Mouse (Mus musculus): ENCODE measurements around the gene Rab30. TPM values are rescaled to one million over a fixed set of nuclear protein-coding genes. Genes with fewer than 3 reads are reported as not detected.
"Not testable (repeated sequence)": the region's sequence is repeated elsewhere in the genome, so short reads cannot be mapped to it uniquely, and the experiment has no call there.

Rab30 gene
- polyA plus RNA-seq, 1 experiment from 2014 or later = 22.9 TPM

GRCm38 (mm10) chr7:92758067-92758466 is 16.7 kb downstream of the Rab30 start:
- Histone ChIP-seq H3K36me3 (no peaks in the 10 kb centered on the region), H3K4me1 (peaks cover 10% of the 10 kb centered on the region), H3K9ac (no peak overlapping the region), H3K4me3 (no peak overlapping the region), H3K4me2 (replicated peaks) (no peak overlapping the region), H3K27me3 (no peaks in the 10 kb centered on the region), H3K27ac (no peak overlapping the region), H3K9me3 (no peaks in the 10 kb centered on the region)
- WGBS = 70% methylated on average over 5 of the region's 5 CpGs
- ATAC-seq (ENCODE audit: low FRiP score, low read depth) = no peak

GRCm38 (mm10) chr7:92760651-92761050 is 19.2 kb downstream of the Rab30 start:
- Histone ChIP-seq H3K9ac (no peak overlapping the region), H3K27ac (no peak overlapping the region), H3K9me3 (no peaks in the 10 kb centered on the region), H3K27me3 (peaks cover 6% of the 10 kb centered on the region; the same call in 1 of the 2 replicates), H3K36me3 (no peaks in the 10 kb centered on the region), H3K4me1 (peaks cover 13% of the 10 kb centered on the region), H3K4me3 (no peak overlapping the region), H3K4me2 (replicated peaks) (no peak overlapping the region)
- no peak for ATAC-seq (ENCODE audit: low FRiP score, low read depth)
- 77% methylated on average over 6 of the region's 6 CpGs for WGBS

- ATAC-seq (ENCODE audit: low FRiP score, low read depth) = no peak; the same call in 1 of the 2 replicates
- no peaks in the 10 kb centered on the region for H3K9me3 ChIP-seq
- H3K4me3 ChIP-seq = no peak overlapping the region
- peaks cover 6% of the 10 kb centered on the region; the same call in 1 of the 2 replicates for H3K27me3 ChIP-seq
- WGBS = 83% methylated on average over 9 of the region's 9 CpGs
- peaks cover 18% of the 10 kb centered on the region for H3K4me1 ChIP-seq
- H3K9ac ChIP-seq = no peak overlapping the region
- H3K36me3 ChIP-seq = no peaks in the 10 kb centered on the region
- no peak overlapping the region for H3K27ac ChIP-seq
- H3K4me2 ChIP-seq (replicated peaks) = no peak overlapping the region
Measured at GRCm38 (mm10) chr7:92761161-92761560, 19.8 kb downstream of the Rab30 start.

GRCm38 (mm10) chr7:92765426-92765825 is 24.0 kb downstream of the Rab30 start:
- 66% methylated on average over 9 of the region's 9 CpGs for WGBS
- H3K4me1 ChIP-seq = peaks cover 32% of the 10 kb centered on the region
- no peak for ATAC-seq (ENCODE audit: low FRiP score, low read depth)

GRCm38 (mm10) chr7:92766096-92767090 is 25.0 kb downstream of the Rab30 start:
- no peak overlapping the region for H3K27ac ChIP-seq
- no peak overlapping the region for H3K4me3 ChIP-seq
- no peaks in the 10 kb centered on the region for H3K9me3 ChIP-seq
- WGBS = 34% methylated on average over 9 of the region's 9 CpGs
- peaks cover 18% of the 10 kb centered on the region for H3K27me3 ChIP-seq
- ATAC-seq (ENCODE audit: low FRiP score, low read depth) = peak; percentile 37; the same call in 1 of the 2 replicates
- 0 out of 2 replicates have a peak overlapping the region, but pooled peaks have one; percentile 9 for H3K4me2 ChIP-seq (replicated peaks)
- H3K4me1 ChIP-seq = peaks cover 28% of the 10 kb centered on the region
- H3K9ac ChIP-seq = no peak overlapping the region
- no peaks in the 10 kb centered on the region for H3K36me3 ChIP-seq

More at GRCm38 (mm10) chr7:92765426-92765825, 24.0 kb downstream of the Rab30 start:
- Histone ChIP-seq H3K4me2 (replicated peaks) (no peak overlapping the region), H3K4me3 (no peak overlapping the region), H3K27ac (no peak overlapping the region), H3K9me3 (no peaks in the 10 kb centered on the region), H3K36me3 (no peaks in the 10 kb centered on the region), H3K9ac (no peak overlapping the region), H3K27me3 (peaks cover 18% of the 10 kb centered on the region)

GRCm38 (mm10) chr7:92768116-92768515 is 26.7 kb downstream of the Rab30 start:
- H3K4me2 ChIP-seq (replicated peaks); H3K9ac ChIP-seq; ATAC-seq (ENCODE audit: low FRiP score, low read depth); H3K27ac ChIP-seq; H3K9me3 ChIP-seq; H3K4me3 ChIP-seq; H3K36me3 ChIP-seq: not testable (repeated sequence)
- Histone ChIP-seq H3K4me1 (peaks cover 26% of the 10 kb centered on the region), H3K27me3 (peaks cover 18% of the 10 kb centered on the region)
- WGBS = 94% methylated on average over 12 of the region's 12 CpGs

GRCm38 (mm10) chr7:92768859-92769258 is 27.5 kb downstream of the Rab30 start:
- Histone ChIP-seq H3K4me3 (no peak overlapping the region), H3K4me1 (peaks cover 26% of the 10 kb centered on the region), H3K36me3 (no peaks in the 10 kb centered on the region), H3K27me3 (peaks cover 18% of the 10 kb centered on the region), H3K9me3 (no peaks in the 10 kb centered on the region), H3K9ac (no peak overlapping the region), H3K27ac (no peak overlapping the region), H3K4me2 (replicated peaks) (no peak overlapping the region)
- no peak for ATAC-seq (ENCODE audit: low FRiP score, low read depth)
- WGBS = 61% methylated on average over 7 of the region's 7 CpGs

- Histone ChIP-seq H3K4me1 (peaks cover 33% of the 10 kb centered on the region), H3K27ac (no peak overlapping the region), H3K9me3 (no peaks in the 10 kb centered on the region), H3K9ac (no peak overlapping the region), H3K36me3 (no peaks in the 10 kb centered on the region), H3K4me3 (no peak overlapping the region), H3K27me3 (peaks cover 7% of the 10 kb centered on the region; the same call in 1 of the 2 replicates), H3K4me2 (replicated peaks) (no peak overlapping the region)
- WGBS = 85% methylated on average over 3 of the region's 3 CpGs
- no peak for ATAC-seq (ENCODE audit: low FRiP score, low read depth)
Measured at GRCm38 (mm10) chr7:92773006-92773405, 31.6 kb downstream of the Rab30 start.

GRCm38 (mm10) chr7:92773596-92773995 is 32.2 kb downstream of the Rab30 start:
- peaks cover 5% of the 10 kb centered on the region; the same call in 1 of the 2 replicates for H3K27me3 ChIP-seq
- no peaks in the 10 kb centered on the region for H3K9me3 ChIP-seq
- no peak overlapping the region for H3K4me3 ChIP-seq
- 96% methylated on average over 3 of the region's 3 CpGs for WGBS
- H3K27ac ChIP-seq = no peak overlapping the region
- H3K4me2 ChIP-seq (replicated peaks) = no peak overlapping the region
- H3K4me1 ChIP-seq = peaks cover 38% of the 10 kb centered on the region
- H3K36me3 ChIP-seq = no peaks in the 10 kb centered on the region
- H3K9ac ChIP-seq = no peak overlapping the region
- ATAC-seq (ENCODE audit: low FRiP score, low read depth) = no peak

- no peak for ATAC-seq (ENCODE audit: low FRiP score, low read depth)
- Histone ChIP-seq H3K36me3 (no peaks in the 10 kb centered on the region), H3K27ac (no peak overlapping the region), H3K4me1 (peaks cover 39% of the 10 kb centered on the region), H3K27me3 (no peaks in the 10 kb centered on the region), H3K9me3 (no peaks in the 10 kb centered on the region), H3K4me2 (replicated peaks) (no peak overlapping the region), H3K9ac (no peak overlapping the region), H3K4me3 (no peak overlapping the region)
- 87% methylated on average over 5 of the region's 5 CpGs for WGBS
Measured at GRCm38 (mm10) chr7:92774741-92775140, 33.3 kb downstream of the Rab30 start.

GRCm38 (mm10) chr7:92775703-92776102 is 34.3 kb downstream of the Rab30 start:
- 36% methylated on average over 2 of the region's 2 CpGs for WGBS
- no peak for ATAC-seq (ENCODE audit: low FRiP score, low read depth)
- Histone ChIP-seq H3K4me2 (replicated peaks) (peak overlapping the region; percentile 68; the same call in 1 of the 2 replicates), H3K27me3 (no peaks in the 10 kb centered on the region), H3K9ac (no peak overlapping the region), H3K36me3 (no peaks in the 10 kb centered on the region), H3K4me3 (no peak overlapping the region), H3K4me1 (peaks cover 39% of the 10 kb centered on the region), H3K27ac (peak overlapping the region; percentile 98), H3K9me3 (no peaks in the 10 kb centered on the region)

GRCm38 (mm10) chr7:92776647-92777046 is 35.2 kb downstream of the Rab30 start:
- 20% methylated on average over 4 of the region's 4 CpGs for WGBS
- H3K4me1 ChIP-seq = peaks cover 39% of the 10 kb centered on the region
- H3K27me3 ChIP-seq = no peaks in the 10 kb centered on the region
- H3K4me3 ChIP-seq = peak overlapping the region; percentile 42
- H3K9ac ChIP-seq = peak overlapping the region; percentile 57
- H3K27ac ChIP-seq = peak overlapping the region; percentile 98
- peak; percentile 46 for ATAC-seq (ENCODE audit: low FRiP score, low read depth)
- peak overlapping the region; percentile 68 for H3K4me2 ChIP-seq (replicated peaks)
- no peaks in the 10 kb centered on the region for H3K9me3 ChIP-seq
- H3K36me3 ChIP-seq = no peaks in the 10 kb centered on the region
